Mouse (Mus musculus) brain, adult 2 months (tissue): Measurements from ENCODE around the gene Rad51b.

ENCODE experiments used
- DNase-seq: peaks from one replicate; pipeline ENCODE4 v3.0.0; 2011; ENCODE audit warnings: low read depth, low spot score

Rad51b gene

GRCm38 (mm10) chr12:79380190-79380589 is 83.1 kb downstream of the Rad51b start:
- DNase-seq: no peak

- no peak for DNase-seq
Observed at GRCm38 (mm10) chr12:79381489-79381888, 84.4 kb downstream of the Rad51b start.

- no peak for DNase-seq
Observed at GRCm38 (mm10) chr12:79382416-79382815, 85.3 kb downstream of the Rad51b start.

GRCm38 (mm10) chr12:79383583-79383982 is 86.5 kb downstream of the Rad51b start:
- DNase-seq: no peak

GRCm38 (mm10) chr12:79384787-79385186 is 87.7 kb downstream of the Rad51b start:
- no peak for DNase-seq

GRCm38 (mm10) chr12:79385199-79385598 is 88.1 kb downstream of the Rad51b start:
- DNase-seq: no peak

GRCm38 (mm10) chr12:79387886-79388285 is 90.8 kb downstream of the Rad51b start:
- no peak for DNase-seq

- no peak for DNase-seq
Observed at GRCm38 (mm10) chr12:79389251-79389650, 92.2 kb downstream of the Rad51b start.

GRCm38 (mm10) chr12:79389971-79390370 is 92.9 kb downstream of the Rad51b start:
- DNase-seq: no peak

GRCm38 (mm10) chr12:79393636-79394035 is 96.6 kb downstream of the Rad51b start:
- no peak for DNase-seq

GRCm38 (mm10) chr12:79403992-79404391 is 106.9 kb downstream of the Rad51b start:
- DNase-seq: no peak

- DNase-seq: no peak
Observed at GRCm38 (mm10) chr12:79404494-79404893, 107.4 kb downstream of the Rad51b start.

- DNase-seq: no peak
Observed at GRCm38 (mm10) chr12:79408677-79409076, 111.6 kb downstream of the Rad51b start.

- no peak for DNase-seq
Observed at GRCm38 (mm10) chr12:79409126-79409860, 112.2 kb downstream of the Rad51b start.

GRCm38 (mm10) chr12:79412894-79413507 is 115.9 kb downstream of the Rad51b start:
- no peak for DNase-seq

GRCm38 (mm10) chr12:79417360-79417759 is 120.3 kb downstream of the Rad51b start:
- no peak for DNase-seq

GRCm38 (mm10) chr12:79420605-79421004 is 123.5 kb downstream of the Rad51b start:
- no peak for DNase-seq

GRCm38 (mm10) chr12:79429507-79430291 is 132.6 kb downstream of the Rad51b start:
- DNase-seq: no peak

GRCm38 (mm10) chr12:79431138-79431537 is 134.1 kb downstream of the Rad51b start:
- no peak for DNase-seq

- DNase-seq: no peak
Observed at GRCm38 (mm10) chr12:79433724-79434442, 136.8 kb downstream of the Rad51b start.

GRCm38 (mm10) chr12:79435474-79435873 is 138.4 kb downstream of the Rad51b start:
- no peak for DNase-seq

- no peak for DNase-seq
Observed at GRCm38 (mm10) chr12:79436035-79436434, 139.0 kb downstream of the Rad51b start.
